Mouse (Mus musculus): ENCODE data around the gene Nol4l. TPM values are rescaled to one million over a fixed set of nuclear protein-coding genes. Genes with fewer than 3 reads are reported as not detected.

Nol4l gene
- polyA plus RNA-seq, 1 experiment: 24.3 TPM

GRCm38 (mm10) chr2:153514497-153515380 is 15.0 kb downstream of the Nol4l start:
- Histone ChIP-seq H3K27me3 (ENCODE audit: control insufficient read depth, insufficient read depth, low read length) (no peaks in the 10 kb centered on the region), H3K4me3 (replicated peaks; ENCODE audit: insufficient read depth, low read depth, low read length) (no peak overlapping the region), H3K4me1 (ENCODE audit: control insufficient read depth, insufficient read depth, low read length) (peaks cover 68% of the 10 kb centered on the region), H3K27ac (ENCODE audit: insufficient read depth, low read length) (no peak overlapping the region)
- DNase-seq: peak; percentile 57 to 65
- 47% methylated on average over 14 of the region's 14 CpGs for WGBS
- TF ChIP-seq CTCF (IDR thresholded peaks at IDR 0.05; ENCODE audit: borderline replicate concordance, insufficient read depth, low read depth, low read length) (no peak), POLR2A (IDR thresholded peaks at IDR 0.05; ENCODE audit: borderline replicate concordance, insufficient read depth, low read length) (no peak)

GRCm38 (mm10) chr2:153513983-153514382 is 15.8 kb downstream of the Nol4l start:
- H3K27me3 ChIP-seq (ENCODE audit: control insufficient read depth, insufficient read depth, low read length): no peaks in the 10 kb centered on the region
- peak in 1 of 2 experiments; percentile 15 for DNase-seq
- H3K27ac ChIP-seq (ENCODE audit: insufficient read depth, low read length): no peak overlapping the region
- 74% methylated on average over 3 of the region's 3 CpGs for WGBS
- H3K4me1 ChIP-seq (ENCODE audit: control insufficient read depth, insufficient read depth, low read length): peaks cover 75% of the 10 kb centered on the region
- no peak overlapping the region for H3K4me3 ChIP-seq (replicated peaks; ENCODE audit: insufficient read depth, low read depth, low read length)
- TF ChIP-seq POLR2A (IDR thresholded peaks at IDR 0.05; ENCODE audit: borderline replicate concordance, insufficient read depth, low read length): no peak
- no peak for TF ChIP-seq CTCF (IDR thresholded peaks at IDR 0.05; ENCODE audit: borderline replicate concordance, insufficient read depth, low read depth, low read length)

- 23% methylated on average over 14 of the region's 14 CpGs for WGBS
These were observed 17.1 kb downstream of the Nol4l start for GRCm38 (mm10) chr2:153512416-153513323.

GRCm38 (mm10) chr2:153511562-153511961 is 18.2 kb downstream of the Nol4l start:
- no peak for TF ChIP-seq POLR2A (IDR thresholded peaks at IDR 0.05; ENCODE audit: borderline replicate concordance, insufficient read depth, low read length)
- no peak for TF ChIP-seq CTCF (IDR thresholded peaks at IDR 0.05; ENCODE audit: borderline replicate concordance, insufficient read depth, low read depth, low read length)
- no peak for DNase-seq
- Histone ChIP-seq H3K4me3 (replicated peaks; ENCODE audit: insufficient read depth, low read depth, low read length) (no peak overlapping the region), H3K27ac (ENCODE audit: insufficient read depth, low read length) (no peak overlapping the region), H3K4me1 (ENCODE audit: control insufficient read depth, insufficient read depth, low read length) (peaks cover 77% of the 10 kb centered on the region), H3K27me3 (ENCODE audit: control insufficient read depth, insufficient read depth, low read length) (no peaks in the 10 kb centered on the region)
- WGBS: 82% methylated on average over 6 of the region's 6 CpGs

More at GRCm38 (mm10) chr2:153512416-153513323, 17.1 kb downstream of the Nol4l start:
- no peak overlapping the region for H3K4me3 ChIP-seq (replicated peaks; ENCODE audit: insufficient read depth, low read depth, low read length)
- peaks cover 87% of the 10 kb centered on the region for H3K4me1 ChIP-seq (ENCODE audit: control insufficient read depth, insufficient read depth, low read length)
- TF ChIP-seq CTCF (IDR thresholded peaks at IDR 0.05; ENCODE audit: borderline replicate concordance, insufficient read depth, low read depth, low read length): no peak
- no peak for TF ChIP-seq POLR2A (IDR thresholded peaks at IDR 0.05; ENCODE audit: borderline replicate concordance, insufficient read depth, low read length)
- H3K27ac ChIP-seq (ENCODE audit: insufficient read depth, low read length): peak overlapping the region; percentile 31
- no peaks in the 10 kb centered on the region for H3K27me3 ChIP-seq (ENCODE audit: control insufficient read depth, insufficient read depth, low read length)
- peak; percentile 49 to 53 for DNase-seq

GRCm38 (mm10) chr2:153510136-153510535 is 19.6 kb downstream of the Nol4l start:
- Histone ChIP-seq H3K27ac (ENCODE audit: insufficient read depth, low read length) (peak overlapping the region; percentile 90), H3K4me3 (replicated peaks; ENCODE audit: insufficient read depth, low read depth, low read length) (no peak overlapping the region), H3K4me1 (ENCODE audit: control insufficient read depth, insufficient read depth, low read length) (peaks cover 70% of the 10 kb centered on the region), H3K27me3 (ENCODE audit: control insufficient read depth, insufficient read depth, low read length) (no peaks in the 10 kb centered on the region)
- TF ChIP-seq CTCF (IDR thresholded peaks at IDR 0.05; ENCODE audit: borderline replicate concordance, insufficient read depth, low read depth, low read length) (no peak), POLR2A (IDR thresholded peaks at IDR 0.05; ENCODE audit: borderline replicate concordance, insufficient read depth, low read length) (no peak)
- DNase-seq: peak; percentile 65 to 70
- 31% methylated on average over 8 of the region's 8 CpGs for WGBS

GRCm38 (mm10) chr2:153509211-153510029 is 20.4 kb downstream of the Nol4l start:
- peaks cover 62% of the 10 kb centered on the region for H3K4me1 ChIP-seq (ENCODE audit: control insufficient read depth, insufficient read depth, low read length)
- 14% methylated on average over 18 of the region's 18 CpGs for WGBS
- no peaks in the 10 kb centered on the region for H3K27me3 ChIP-seq (ENCODE audit: control insufficient read depth, insufficient read depth, low read length)
- no peak overlapping the region for H3K4me3 ChIP-seq (replicated peaks; ENCODE audit: insufficient read depth, low read depth, low read length)
- H3K27ac ChIP-seq (ENCODE audit: insufficient read depth, low read length): peak overlapping the region; percentile 90
- peak; percentile 78 to 80 for DNase-seq
- TF ChIP-seq POLR2A (IDR thresholded peaks at IDR 0.05; ENCODE audit: borderline replicate concordance, insufficient read depth, low read length): no peak
- no peak for TF ChIP-seq CTCF (IDR thresholded peaks at IDR 0.05; ENCODE audit: borderline replicate concordance, insufficient read depth, low read depth, low read length)

GRCm38 (mm10) chr2:153508405-153508804 is 21.4 kb downstream of the Nol4l start:
- WGBS: 21% methylated on average over 3 of the region's 3 CpGs
- no peaks in the 10 kb centered on the region for H3K27me3 ChIP-seq (ENCODE audit: control insufficient read depth, insufficient read depth, low read length)
- peak overlapping the region; percentile 58 for H3K27ac ChIP-seq (ENCODE audit: insufficient read depth, low read length)
- H3K4me1 ChIP-seq (ENCODE audit: control insufficient read depth, insufficient read depth, low read length): peaks cover 59% of the 10 kb centered on the region
- peak in 1 of 2 experiments; percentile 29 for DNase-seq
- H3K4me3 ChIP-seq (replicated peaks; ENCODE audit: insufficient read depth, low read depth, low read length): no peak overlapping the region
- no peak for TF ChIP-seq POLR2A (IDR thresholded peaks at IDR 0.05; ENCODE audit: borderline replicate concordance, insufficient read depth, low read length)
- no peak for TF ChIP-seq CTCF (IDR thresholded peaks at IDR 0.05; ENCODE audit: borderline replicate concordance, insufficient read depth, low read depth, low read length)

Measured in cerebellum, adult 2 months (tissue).